Mouse (Mus musculus) CD4-positive naive resting alpha-beta T cell, adult 76 days (primary cell): ENCODE measurements around the gene Ubr3. TPM values are rescaled to one million over a fixed set of nuclear protein-coding genes. Genes with fewer than 3 reads are reported as not detected.

ENCODE experiments used
- total RNA-seq: library from RNA; stranded (reverse); gene quantifications from one replicate; pipeline ENCODE4 v1.2.4, GENCODE M21; 2023

Ubr3 gene
- 74.1 TPM for total RNA-seq

DNA sequence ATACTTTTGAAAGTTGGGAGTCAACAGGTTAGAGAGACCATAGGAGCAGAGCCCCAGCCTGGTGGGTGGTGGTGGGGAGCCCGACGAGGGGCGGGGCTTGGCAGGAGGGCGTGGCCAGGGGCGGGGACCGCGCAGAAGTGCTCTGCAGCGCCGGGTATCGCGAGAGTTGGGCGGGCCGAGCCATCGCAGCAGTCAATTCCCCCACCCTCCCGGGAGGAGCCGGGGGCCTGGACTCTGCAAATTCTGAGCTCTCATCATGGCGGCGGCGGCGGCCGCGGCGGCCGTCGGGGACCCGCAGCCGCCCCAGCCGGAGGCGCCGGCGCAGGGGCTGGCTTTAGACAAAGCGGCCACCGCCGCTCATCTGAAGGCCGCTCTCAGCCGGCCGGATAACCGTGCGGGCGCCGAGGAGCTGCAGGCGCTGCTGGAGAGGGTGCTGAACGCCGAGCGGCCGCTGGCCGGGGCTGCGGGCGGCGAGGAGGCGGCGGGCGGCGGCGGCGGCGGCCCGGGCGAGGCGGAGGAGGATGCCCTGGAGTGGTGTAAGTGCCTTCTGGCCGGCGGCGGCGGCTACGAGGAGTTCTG is at the start of gene Ubr3:
TSS of gene Ubr3 (plus strand) at position 208 of the 579 bp plus-strand sequence.

DNA sequence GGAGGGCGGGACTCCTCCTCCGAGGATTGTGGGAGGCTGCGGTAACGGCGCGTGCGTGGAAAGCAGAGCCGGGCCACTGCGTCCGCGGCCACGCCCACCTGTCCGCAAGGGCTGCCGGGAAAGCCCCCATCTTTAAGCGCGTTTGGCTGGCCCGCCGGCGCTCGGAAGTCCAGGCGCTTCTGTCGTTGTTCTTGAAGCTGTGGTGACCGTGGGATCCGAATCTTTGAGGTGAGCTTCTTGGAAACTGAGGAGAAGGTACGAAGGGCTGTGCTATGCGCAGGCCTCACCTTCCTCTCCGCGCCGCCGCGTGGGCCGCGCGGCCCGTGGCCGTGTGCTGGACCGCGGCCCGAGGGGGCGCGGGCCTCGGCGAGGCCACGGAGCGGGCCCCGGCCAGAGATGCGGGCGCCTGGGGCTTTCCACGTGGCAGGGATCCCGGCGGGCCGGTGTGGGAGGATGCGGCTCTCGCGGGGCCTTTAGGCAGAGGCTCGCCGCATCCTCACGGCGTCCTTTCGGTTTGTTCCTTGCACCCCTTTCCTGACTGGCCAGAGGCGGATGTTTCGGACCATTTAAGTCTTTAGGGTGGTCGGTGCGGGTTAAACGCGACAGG is 35.5 kb upstream of the Ubr3 start, which contains the start of gene Ssb:
TSS of gene Ssb (plus strand) at position 78 of the 607 bp plus-strand sequence.

DNA sequence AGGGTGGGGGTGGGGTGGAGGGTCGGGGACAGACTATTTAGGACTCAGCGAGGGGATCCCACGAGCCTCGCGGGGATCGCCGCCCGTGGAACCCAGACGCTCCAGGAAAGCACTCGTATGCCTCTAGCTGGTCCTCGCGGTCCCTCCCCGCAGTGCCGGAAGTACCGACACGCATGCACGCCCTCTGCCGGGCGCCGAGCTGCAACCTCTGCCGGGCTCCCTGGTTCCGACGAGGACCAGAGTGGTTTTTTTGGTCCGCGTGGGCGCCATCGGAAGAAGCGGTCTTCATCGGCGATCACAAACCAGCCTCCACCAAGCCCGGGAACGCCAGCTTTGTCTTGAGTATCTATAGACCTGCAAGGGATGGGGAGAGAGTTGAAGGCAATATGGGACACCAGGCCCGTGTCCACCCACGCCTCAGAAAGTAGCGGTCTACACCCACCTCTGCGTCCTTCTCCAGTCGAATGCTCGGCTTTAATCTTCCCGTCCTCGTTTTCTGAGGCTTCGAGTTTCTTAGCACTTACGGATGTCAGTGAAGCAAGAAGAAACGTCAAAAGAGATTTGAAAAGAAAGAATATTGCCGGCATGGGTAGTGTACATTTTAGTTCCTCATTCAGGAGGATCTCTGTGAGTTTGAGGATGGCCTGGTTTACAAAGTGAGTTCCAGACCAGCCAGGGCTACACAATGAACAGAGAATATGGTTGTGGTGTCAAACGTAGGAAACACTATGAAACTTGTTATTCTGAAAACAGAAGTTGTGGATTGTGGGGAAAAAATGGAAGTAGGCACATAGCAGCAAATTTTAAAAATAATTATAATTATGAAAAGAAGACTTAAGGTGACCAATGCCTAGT is 11.4 kb upstream of the Ubr3 start, which contains the start of gene Mettl5:
TSS of gene Mettl5 (minus strand) at position 165 of the 855 bp plus-strand sequence.

DNA sequence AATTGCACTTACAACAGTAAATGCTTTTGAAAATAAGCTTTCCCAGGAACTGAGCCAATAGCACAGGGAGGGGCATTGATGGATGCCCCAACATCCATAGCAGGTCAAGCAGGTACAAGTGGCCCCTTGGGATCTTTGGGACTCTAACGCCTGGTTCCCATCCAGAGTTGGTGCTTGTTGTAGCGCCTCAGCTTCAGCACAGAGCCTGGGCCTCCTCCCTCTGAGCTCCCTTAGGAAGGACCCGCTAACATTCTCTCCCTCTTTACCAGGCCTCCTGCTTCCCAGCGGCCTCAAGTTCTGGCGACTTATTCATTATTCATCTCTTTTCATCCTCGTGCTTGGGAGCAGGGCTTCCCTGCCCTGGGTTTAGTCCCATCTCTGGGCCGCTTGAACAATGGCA is 141.7 kb downstream of the Ubr3 start, which contains the start of gene Myo3b:
TSS of gene Myo3b (plus strand) at position 375 of the 400 bp plus-strand sequence.

Other genes starting within 250 kb of the Ubr3 start
- not detected for gene Klhl41, start 227.1 kb upstream of the Ubr3 start, total RNA-seq
- gene Fastkd1, start 183.7 kb upstream of the Ubr3 start, total RNA-seq, result 14.1 TPM
- 118 TPM for gene Ppig, start 174.7 kb upstream of the Ubr3 start, total RNA-seq
- gene Ccdc173, start 107.7 kb upstream of the Ubr3 start, total RNA-seq, result 2.6 TPM
- 18.3 TPM for gene Phospho2, start 107.6 kb upstream of the Ubr3 start, total RNA-seq
- not detected for gene Klhl23, start 75.3 kb upstream of the Ubr3 start, total RNA-seq
- 174 TPM for gene Ssb, start 35.7 kb upstream of the Ubr3 start, total RNA-seq
- gene Mettl5, start 11.6 kb upstream of the Ubr3 start, total RNA-seq, result 13.2 TPM
- gene Myo3b, start 141.9 kb downstream of the Ubr3 start, total RNA-seq, result 0.29 TPM